Mouse (Mus musculus): ENCODE data around the gene Tbck. TPM values are rescaled to one million over a fixed set of nuclear protein-coding genes. Genes with fewer than 3 reads are reported as not detected.

Tbck gene
- polyA plus RNA-seq, 1 experiment from 2014 or later, result 4.3 TPM

GRCm38 (mm10) chr3:132701368-132701767, 17.4 kb downstream of the Tbck start:
- H3K9me3 ChIP-seq (replicated peaks), result no peaks in the 10 kb centered on the region
- H3K4me1 ChIP-seq (replicated peaks), result no peaks in the 10 kb centered on the region
- no peak overlapping the region for H3K4me2 ChIP-seq
- H3K27ac ChIP-seq (replicated peaks), result no peak overlapping the region
- 66% methylated on average over 3 of the region's 3 CpGs for WGBS (ENCODE audit: insufficient replicate concordance)
- H3K9ac ChIP-seq, result no peak overlapping the region
- no peak for ATAC-seq (ENCODE audit: insufficient read depth)
- H3K36me3 ChIP-seq (replicated peaks), result no peaks in the 10 kb centered on the region
- H3K27me3 ChIP-seq, result no peaks in the 10 kb centered on the region
- no peak overlapping the region for H3K4me3 ChIP-seq (replicated peaks)

GRCm38 (mm10) chr3:132704216-132704615, 20.3 kb downstream of the Tbck start:
- H3K27ac ChIP-seq (replicated peaks), result no peak overlapping the region
- no peak overlapping the region for H3K4me3 ChIP-seq (replicated peaks)
- H3K27me3 ChIP-seq, result no peaks in the 10 kb centered on the region
- 68% methylated on average over 3 of the region's 3 CpGs for WGBS (ENCODE audit: insufficient replicate concordance)
- no peak overlapping the region for H3K4me2 ChIP-seq
- no peaks in the 10 kb centered on the region for H3K4me1 ChIP-seq (replicated peaks)
- no peak for ATAC-seq (ENCODE audit: insufficient read depth)
- H3K36me3 ChIP-seq (replicated peaks), result no peaks in the 10 kb centered on the region
- no peak overlapping the region for H3K9ac ChIP-seq
- H3K9me3 ChIP-seq (replicated peaks), result no peaks in the 10 kb centered on the region

GRCm38 (mm10) chr3:132706977-132707376, 23.0 kb downstream of the Tbck start:
- H3K9ac ChIP-seq, result no peak overlapping the region
- H3K4me2 ChIP-seq, result no peak overlapping the region
- no peaks in the 10 kb centered on the region for H3K9me3 ChIP-seq (replicated peaks)
- no peak for ATAC-seq (ENCODE audit: insufficient read depth)
- no peak overlapping the region for H3K27ac ChIP-seq (replicated peaks)
- no peaks in the 10 kb centered on the region for H3K4me1 ChIP-seq (replicated peaks)
- H3K4me3 ChIP-seq (replicated peaks), result no peak overlapping the region
- no peaks in the 10 kb centered on the region for H3K36me3 ChIP-seq (replicated peaks)
- no peaks in the 10 kb centered on the region for H3K27me3 ChIP-seq
- WGBS (ENCODE audit: insufficient replicate concordance), result 82% methylated on average over 4 of the region's 4 CpGs

GRCm38 (mm10) chr3:132713913-132714312, 30.0 kb downstream of the Tbck start:
- no peak overlapping the region for H3K27ac ChIP-seq (replicated peaks)
- H3K4me2 ChIP-seq, result no peak overlapping the region
- WGBS (ENCODE audit: insufficient replicate concordance), result 71% methylated on average over 5 of the region's 5 CpGs
- no peaks in the 10 kb centered on the region for H3K9me3 ChIP-seq (replicated peaks)
- H3K27me3 ChIP-seq, result no peaks in the 10 kb centered on the region
- ATAC-seq (ENCODE audit: insufficient read depth), result no peak
- no peak overlapping the region for H3K9ac ChIP-seq
- H3K4me3 ChIP-seq (replicated peaks), result no peak overlapping the region
- no peaks in the 10 kb centered on the region for H3K36me3 ChIP-seq (replicated peaks)
- no peaks in the 10 kb centered on the region for H3K4me1 ChIP-seq (replicated peaks)

GRCm38 (mm10) chr3:132717316-132717715, 33.4 kb downstream of the Tbck start:
- H3K27ac ChIP-seq (replicated peaks), result no peak overlapping the region
- H3K36me3 ChIP-seq (replicated peaks), result 0 out of 2 replicates have a peak, but pooled peaks cover 6% of the 10 kb centered on the region
- no peaks in the 10 kb centered on the region for H3K9me3 ChIP-seq (replicated peaks)
- no peaks in the 10 kb centered on the region for H3K4me1 ChIP-seq (replicated peaks)
- no peak overlapping the region for H3K4me2 ChIP-seq
- 78% methylated on average over 4 of the region's 4 CpGs for WGBS (ENCODE audit: insufficient replicate concordance)
- H3K9ac ChIP-seq, result no peak overlapping the region
- H3K4me3 ChIP-seq (replicated peaks), result no peak overlapping the region
- no peaks in the 10 kb centered on the region for H3K27me3 ChIP-seq
- no peak for ATAC-seq (ENCODE audit: insufficient read depth)

DNA sequence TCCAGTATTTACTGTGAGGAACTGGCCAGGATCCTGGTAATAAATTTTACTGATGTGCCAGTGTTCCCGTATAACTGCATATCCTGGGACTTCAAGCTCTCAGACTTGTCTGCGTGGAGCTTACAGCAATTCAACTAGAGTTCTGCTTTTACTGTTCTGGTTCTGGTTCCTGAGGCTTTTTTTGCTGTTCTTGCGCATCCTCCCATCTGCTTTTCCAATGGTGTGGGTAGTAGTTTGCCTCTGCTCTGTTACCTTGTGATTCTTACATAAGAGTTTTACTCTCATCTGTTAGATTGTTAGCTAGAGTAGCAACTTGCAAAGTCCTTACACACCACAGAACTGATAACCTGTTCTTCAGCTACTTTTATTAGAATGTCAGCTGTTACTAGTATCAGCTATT, 40.4 kb downstream of the Tbck start:
- H3K4me1 ChIP-seq (replicated peaks), result no peaks in the 10 kb centered on the region
- H3K36me3 ChIP-seq (replicated peaks), result peaks cover 10% of the 10 kb centered on the region; the same call in 1 of the 2 replicates
- no peak overlapping the region for H3K9ac ChIP-seq
- no peak overlapping the region for H3K27ac ChIP-seq (replicated peaks)
- ATAC-seq (ENCODE audit: insufficient read depth), result no peak
- H3K9me3 ChIP-seq (replicated peaks), result no peaks in the 10 kb centered on the region
- WGBS (ENCODE audit: insufficient replicate concordance), result 80% methylated on average over 3 of the region's 3 CpGs
- no peak overlapping the region for H3K4me2 ChIP-seq
- no peak overlapping the region for H3K4me3 ChIP-seq (replicated peaks)
- H3K27me3 ChIP-seq, result no peaks in the 10 kb centered on the region

DNA sequence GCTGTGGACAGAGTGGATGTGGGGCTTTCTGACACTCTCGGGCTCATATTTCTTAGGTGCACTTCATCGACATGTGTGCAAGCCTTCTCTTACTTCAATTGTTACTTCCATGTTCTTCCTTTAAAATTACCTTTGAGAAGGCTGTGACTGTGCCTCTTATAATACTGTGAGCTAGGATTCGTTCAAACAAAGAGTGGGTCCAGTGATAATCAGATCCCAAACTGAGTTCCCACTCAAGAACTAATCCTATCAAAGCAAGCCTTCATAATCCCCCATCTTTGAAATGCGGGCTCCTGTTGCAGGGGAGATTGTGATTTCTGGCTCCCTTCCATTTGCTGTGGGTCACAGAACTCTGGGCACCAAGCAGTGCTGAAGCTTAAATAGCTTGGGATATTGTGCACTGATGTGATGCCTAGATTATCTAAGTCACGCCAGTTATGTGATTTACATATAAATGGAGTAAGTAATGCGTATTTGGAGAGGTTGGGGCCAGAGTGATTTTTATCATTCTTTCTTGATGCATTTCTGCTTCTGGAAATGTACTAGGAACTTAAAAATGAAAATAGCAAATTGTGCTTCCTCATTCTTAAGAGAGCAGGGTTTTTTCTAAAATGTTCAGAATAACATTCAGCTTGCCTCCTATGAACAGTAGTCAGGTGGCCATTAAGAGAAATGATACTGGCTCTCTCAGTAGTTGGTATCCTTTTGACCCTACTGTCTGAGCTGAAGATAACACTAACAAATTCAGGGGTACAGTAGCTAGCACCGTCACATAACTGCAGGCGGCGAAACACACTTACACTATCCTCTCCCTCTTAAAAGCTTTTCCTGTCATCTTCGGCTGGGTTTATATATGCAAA, 60.6 kb downstream of the Tbck start:
- Histone ChIP-seq H3K4me3 (replicated peaks) (no peak overlapping the region), H3K36me3 (replicated peaks) (no peaks in the 10 kb centered on the region), H3K9ac (no peak overlapping the region), H3K4me2 (no peak overlapping the region), H3K27ac (replicated peaks) (no peak overlapping the region), H3K4me1 (replicated peaks) (no peaks in the 10 kb centered on the region), H3K27me3 (no peaks in the 10 kb centered on the region), H3K9me3 (replicated peaks) (no peaks in the 10 kb centered on the region)
- WGBS (ENCODE audit: insufficient replicate concordance), result 73% methylated on average over 10 of the region's 10 CpGs
- ATAC-seq (ENCODE audit: insufficient read depth), result no peak

- Histone ChIP-seq H3K4me1 (replicated peaks) (no peaks in the 10 kb centered on the region), H3K9ac (no peak overlapping the region), H3K27me3 (no peaks in the 10 kb centered on the region), H3K9me3 (replicated peaks) (no peaks in the 10 kb centered on the region), H3K36me3 (replicated peaks) (no peaks in the 10 kb centered on the region), H3K4me2 (no peak overlapping the region), H3K27ac (replicated peaks) (no peak overlapping the region), H3K4me3 (replicated peaks) (no peak overlapping the region)
- WGBS (ENCODE audit: insufficient replicate concordance), result 30% methylated on average over 3 of the region's 3 CpGs
- ATAC-seq (ENCODE audit: insufficient read depth), result no peak
These were observed 63.1 kb downstream of the Tbck start for GRCm38 (mm10) chr3:132747036-132747435.

GRCm38 (mm10) chr3:132747766-132748165, 63.8 kb downstream of the Tbck start:
- WGBS (ENCODE audit: insufficient replicate concordance), result 21% methylated on average over 14 of the region's 14 CpGs
- H3K36me3 ChIP-seq (replicated peaks), result 0 out of 2 replicates have a peak, but pooled peaks cover 3% of the 10 kb centered on the region

GRCm38 (mm10) chr3:132748750-132749149, 64.8 kb downstream of the Tbck start:
- Histone ChIP-seq H3K27me3 (no peaks in the 10 kb centered on the region), H3K4me2 (no peak overlapping the region), H3K27ac (replicated peaks) (no peak overlapping the region), H3K9me3 (replicated peaks) (no peaks in the 10 kb centered on the region), H3K9ac (no peak overlapping the region), H3K4me1 (replicated peaks) (no peaks in the 10 kb centered on the region), H3K4me3 (replicated peaks) (no peak overlapping the region), H3K36me3 (replicated peaks) (peaks cover 11% of the 10 kb centered on the region; the same call in 1 of the 2 replicates)
- 63% methylated on average over 3 of the region's 3 CpGs for WGBS (ENCODE audit: insufficient replicate concordance)
- no peak for ATAC-seq (ENCODE audit: insufficient read depth)

More at GRCm38 (mm10) chr3:132747766-132748165, 63.8 kb downstream of the Tbck start:
- no peak overlapping the region for H3K4me3 ChIP-seq (replicated peaks)
- peak; percentile 22; the same call in 1 of the 2 replicates for ATAC-seq (ENCODE audit: insufficient read depth)
- no peaks in the 10 kb centered on the region for H3K4me1 ChIP-seq (replicated peaks)
- H3K27ac ChIP-seq (replicated peaks), result no peak overlapping the region
- H3K9me3 ChIP-seq (replicated peaks), result no peaks in the 10 kb centered on the region
- H3K4me2 ChIP-seq, result no peak overlapping the region
- no peak overlapping the region for H3K9ac ChIP-seq
- H3K27me3 ChIP-seq, result no peaks in the 10 kb centered on the region

DNA sequence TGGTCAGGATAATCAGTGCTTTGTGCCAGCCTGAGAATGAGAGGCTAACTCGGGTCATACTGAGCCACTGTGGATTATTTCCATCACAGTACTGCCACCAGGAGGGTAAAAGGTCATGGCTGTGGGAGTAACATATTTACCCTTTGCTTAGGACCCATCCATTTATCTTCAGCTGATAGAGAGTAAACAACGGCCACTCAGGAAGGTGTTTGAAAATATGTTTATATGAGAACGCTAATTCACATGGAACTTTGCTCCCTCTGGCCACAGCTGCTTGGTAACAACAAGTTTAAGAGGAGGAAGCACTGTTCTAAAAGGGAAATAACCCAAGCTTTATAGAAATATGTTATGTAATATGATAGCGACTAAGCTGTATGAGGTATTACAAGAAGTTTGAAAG, 68.8 kb downstream of the Tbck start:
- 56% methylated on average over 4 of the region's 4 CpGs for WGBS (ENCODE audit: insufficient replicate concordance)
- Histone ChIP-seq H3K9me3 (replicated peaks) (no peaks in the 10 kb centered on the region), H3K36me3 (replicated peaks) (peaks cover 11% of the 10 kb centered on the region; the same call in 1 of the 2 replicates), H3K4me3 (replicated peaks) (no peak overlapping the region), H3K9ac (no peak overlapping the region), H3K27me3 (no peaks in the 10 kb centered on the region), H3K4me2 (no peak overlapping the region), H3K4me1 (replicated peaks) (no peaks in the 10 kb centered on the region), H3K27ac (replicated peaks) (no peak overlapping the region)
- no peak for ATAC-seq (ENCODE audit: insufficient read depth)

All from liver, embryonic 15.5 days (tissue).